Mouse (Mus musculus): ENCODE measurements around the gene Cdk17.

GRCm38 (mm10) chr10:93171182-93171855, 10.6 kb downstream of the Cdk17 start:
- TF ChIP-seq POLR2A (IDR thresholded peaks at IDR 0.05; ENCODE audit: control insufficient read depth, low read depth, low read length) (no peak), CTCF (IDR thresholded peaks at IDR 0.05; ENCODE audit: control insufficient read depth, insufficient read depth, insufficient replicate concordance, low read depth, low read length) (no peak)
